Comparison of ENCODE assay signal across 33 mouse cellular contexts in the genomic region with DNA sequence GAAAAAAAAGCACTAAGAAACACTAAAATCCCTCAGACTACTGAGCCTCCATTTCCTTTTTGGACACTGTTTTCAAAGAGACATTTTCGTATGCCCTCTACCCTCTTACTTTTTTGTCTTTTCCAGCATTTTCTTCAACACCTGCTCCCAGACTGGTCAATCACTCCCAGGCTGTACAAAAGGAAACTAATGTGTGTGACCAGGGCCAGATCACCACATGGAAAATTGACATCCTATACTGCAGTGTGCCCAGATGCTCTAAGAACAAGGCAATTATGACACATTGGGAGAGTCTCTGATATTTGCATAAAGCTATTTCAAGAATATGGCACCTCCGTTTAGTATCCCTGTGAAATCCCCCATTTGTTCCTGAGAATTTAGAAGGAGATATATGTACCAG.
"Had no signal": no experiment of that assay in that cellular context is flagged by ENCODE, and none has a peak within 500 bp of the region (broad histone marks: within the 10 kb centered on the region; RNA-seq: fewer than 3 reads in every experiment).

No protein-coding gene starts in this region.

- H3K4me1 ChIP-seq: heart, embryonic 10.5 days; heart, embryonic 12.5 days; heart, embryonic 13.5 days; heart, embryonic 15.5 days; hindbrain, embryonic 10.5 days; hindbrain, embryonic 13.5 days; hindbrain, embryonic 15.5 days; intestine, embryonic 15.5 days had no signal

- H3K9ac ChIP-seq: heart, embryonic 12.5 days; heart, embryonic 13.5 days; heart, embryonic 15.5 days; hindbrain, embryonic 13.5 days; hindbrain, embryonic 15.5 days; intestine, embryonic 15.5 days; kidney, embryonic 15.5 days had no signal

- H3K9me3 ChIP-seq: heart, embryonic 10.5 days; heart, embryonic 12.5 days; heart, embryonic 13.5 days; heart, embryonic 15.5 days; hindbrain, embryonic 10.5 days; hindbrain, embryonic 13.5 days; hindbrain, embryonic 15.5 days; intestine, embryonic 15.5 days; kidney, embryonic 15.5 days had no signal

- DNase-seq: heart, postnatal 10 days; heart, postnatal 14 days; heart, postnatal 36 days; heart, postnatal 4 days; kidney, adult 11 months; kidney, adult 18-20 months; kidney, adult 2 months; kidney, adult 8-10 months; kidney, adult 9 months; kidney, postnatal 10 days; kidney, postnatal 14 days; kidney, postnatal 25 days; kidney, postnatal 36 days; kidney, postnatal 4 days; layer of hippocampus, adult 9-11 months; layer of hippocampus, postnatal 36 days had no signal

- H3K27me3 ChIP-seq: heart, embryonic 12.5 days; heart, embryonic 13.5 days; heart, embryonic 15.5 days; hindbrain, embryonic 13.5 days; hindbrain, embryonic 15.5 days; intestine, embryonic 15.5 days; kidney, embryonic 15.5 days had no signal

- H3K4me2 ChIP-seq: heart, embryonic 11.5 days; heart, embryonic 12.5 days; heart, embryonic 13.5 days; heart, embryonic 15.5 days; hindbrain, embryonic 13.5 days; hindbrain, embryonic 15.5 days; intestine, embryonic 15.5 days; kidney, embryonic 15.5 days had no signal

- ATAC-seq: hindbrain, embryonic 16.5 days; inflammation-experienced regulatory T-cells, adult 6 months; intestine, embryonic 15.5 days; intestine, embryonic 16.5 days; intestine, postnatal 0 days had no signal

- H3K27ac ChIP-seq: heart, embryonic 10.5 days; heart, embryonic 13.5 days; heart, embryonic 15.5 days; hindbrain, embryonic 10.5 days; hindbrain, embryonic 13.5 days; hindbrain, embryonic 15.5 days; intestine, embryonic 15.5 days; kidney, embryonic 15.5 days; kidney, postnatal 0 days; layer of hippocampus, adult 2 months; left cerebral cortex, adult 2 months had no signal

- H3K4me3 ChIP-seq: heart, embryonic 10.5 days; heart, embryonic 12.5 days; heart, embryonic 13.5 days; heart, embryonic 15.5 days; hindbrain, embryonic 10.5 days; hindbrain, embryonic 13.5 days; hindbrain, embryonic 15.5 days; intestine, embryonic 15.5 days; kidney, embryonic 15.5 days; layer of hippocampus, adult 2 months; left cerebral cortex, adult 2 months had no signal

- H3K36me3 ChIP-seq: heart, embryonic 10.5 days; heart, embryonic 12.5 days; heart, embryonic 15.5 days; hindbrain, embryonic 10.5 days; hindbrain, embryonic 13.5 days; hindbrain, embryonic 15.5 days; intestine, embryonic 15.5 days; kidney, embryonic 15.5 days had no signal
